Mouse (Mus musculus) lung, postnatal 0 days (tissue): ENCODE measurements around the gene Trdmt1.

Source experiments
- CTCF ChIP-seq: IDR thresholded peaks from 2 replicates; pipeline ENCODE4 v1.5.1; 2016; ENCODE audit warnings: antibody characterized with exemption, mild to moderate bottlenecking
- EP300 ChIP-seq: IDR thresholded peaks from 2 replicates; pipeline ENCODE4 v1.6.1; 2016; ENCODE audit warnings: antibody characterized with exemption, mild to moderate bottlenecking, control low read depth

- TF ChIP-seq CTCF (no peak), EP300 (no peak)
Measured at GRCm38 (mm10) chr2:13543519-13544124, 846 bp downstream of the Trdmt1 start.
